Mouse (Mus musculus) stomach, embryonic 14.5 days (tissue): ENCODE data around the gene Rps27. TPM values are rescaled to one million over a fixed set of nuclear protein-coding genes. Genes with fewer than 3 reads are reported as not detected.

ENCODE experiments used
- ATAC-seq: fragments of 200-750 bp; cut with Nextera tagmentation; 2 replicates; pipeline ENCODE4 v1.8.0; 2017; ENCODE audit warnings: low read depth, moderate TSS enrichment; ENCODE audit not compliant: insufficient number of reproducible peaks, insufficient read depth, low FRiP score
- H3K27ac ChIP-seq: fragments of 300-500 bp; sonication (generic); 2 replicates; pipeline ENCODE4 v1.5.1; 2014; ENCODE audit warnings: mild to moderate bottlenecking, low read length, moderate library complexity, mixed read lengths
- H3K27me3 ChIP-seq: fragments of 300-500 bp; sonication (generic); 2 replicates; pipeline ENCODE4 v1.6.1; 2014; ENCODE audit warnings: low read length, control low read depth, mixed read lengths; ENCODE audit not compliant: control insufficient read depth, insufficient read depth
- H3K36me3 ChIP-seq: fragments of 300-500 bp; sonication (generic); 2 replicates; pipeline ENCODE4 v1.6.1; 2014; ENCODE audit warnings: mild to moderate bottlenecking, control low read depth, low read length, moderate library complexity, mixed read lengths; ENCODE audit not compliant: control insufficient read depth, insufficient read depth
- H3K4me1 ChIP-seq: fragments of 300-500 bp; sonication (generic); 2 replicates; pipeline ENCODE4 v1.6.1; 2014; ENCODE audit warnings: low read length, control low read depth, mixed read lengths; ENCODE audit not compliant: control insufficient read depth, insufficient read depth
- H3K4me2 ChIP-seq: fragments of 300-500 bp; sonication (generic); replicated peaks from 2 replicates; pipeline ENCODE4 v1.6.1; 2014; ENCODE audit warnings: low read depth, low read length, control low read depth
- H3K4me3 ChIP-seq: fragments of 300-500 bp; sonication (generic); 2 replicates; pipeline ENCODE4 v1.5.1; 2014; ENCODE audit warnings: low read depth, low read length, control low read depth
- H3K9ac ChIP-seq: fragments of 300-500 bp; sonication (generic); replicated peaks from 2 replicates; pipeline ENCODE4 v1.6.1; 2014; ENCODE audit warnings: low read depth, mild to moderate bottlenecking, control low read depth, low read length, moderate library complexity, mixed read lengths
- H3K9me3 ChIP-seq: fragments of 300-500 bp; sonication (generic); 2 replicates; pipeline ENCODE4 v1.6.1; 2016; ENCODE audit warnings: low read depth, low read length, control low read depth; ENCODE audit not compliant: control insufficient read depth
- WGBS: fragments of 180-500 bp; shearing (Covaris S2); extraction: QIAGEN DNeasy Blood & Tissue Kit; methylation state at CpG from one replicate; pipeline ENCODE4 v1.1.7; 2014; 5-methylcytosine and 5-hydroxymethylcytosine counted together
- polyA plus RNA-seq: library from polyadenylated mRNA; unstranded; fragments of >200 nt; fragmentation: Nextera tagmentation; extraction: Ambion mirVana; gene quantifications from 2 replicates; pipeline ENCODE4 v1.2.1, GENCODE M21; 2014

Rps27 gene
- polyA plus RNA-seq, 1 experiment from 2014 or later: 2,351 TPM

GRCm38 (mm10) chr3:90242984-90243775 is 29.7 kb upstream of the Rps27 start, which contains the start of gene Creb3l4:
Gene Creb3l4 (minus strand): TSS chr3:90243512.
- H3K9me3 ChIP-seq: no peaks in the 10 kb centered on the region
- 5% methylated on average over 19 of the region's 19 CpGs for WGBS
- ATAC-seq: peak; percentile 73
- H3K27ac ChIP-seq: peak within 1 kb of the TSS; percentile 66; the same call in 1 of the 2 replicates
- H3K4me1 ChIP-seq: peaks cover 15% of the 10 kb centered on the region; the same call in 1 of the 2 replicates
- peak within 1 kb of the TSS; percentile 32 for H3K4me3 ChIP-seq
- peak within 1 kb of the TSS; percentile 21 for H3K9ac ChIP-seq
- no peaks in the 10 kb centered on the region for H3K36me3 ChIP-seq
- no peaks in the 10 kb centered on the region for H3K27me3 ChIP-seq
- H3K4me2 ChIP-seq: peak within 1 kb of the TSS; percentile 65

DNA sequence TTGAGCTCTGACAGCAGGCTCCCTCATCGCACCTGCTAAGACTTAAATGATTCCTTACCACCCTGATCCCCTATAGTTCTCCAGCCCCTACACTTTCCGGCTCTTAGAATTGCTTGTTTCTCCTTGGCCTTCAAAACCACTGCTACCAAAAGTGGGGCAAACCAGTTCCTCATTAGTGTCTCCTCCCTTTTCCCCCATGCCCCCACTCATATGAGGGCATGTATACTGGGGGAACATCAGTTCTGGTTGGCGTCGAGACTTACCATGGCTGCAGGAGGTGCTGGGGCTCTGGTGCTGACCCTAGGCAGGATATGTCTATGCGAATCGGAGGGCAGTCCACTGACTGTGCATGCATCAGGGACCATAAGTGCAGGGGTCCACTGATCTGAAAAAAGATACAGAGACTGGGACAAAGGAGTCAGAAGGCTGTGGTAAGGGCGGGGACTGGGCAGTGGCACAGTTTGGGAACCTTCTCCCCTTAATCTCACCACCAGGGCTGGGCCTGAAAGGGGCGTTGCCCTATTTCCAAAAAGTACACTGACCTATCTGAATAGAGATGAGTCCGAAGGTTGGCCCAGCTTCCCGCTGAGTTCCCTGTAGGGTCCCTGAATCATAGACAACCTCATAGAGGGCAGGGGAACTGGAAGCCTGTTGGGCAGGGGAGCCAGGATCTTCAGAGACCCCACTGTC is 28.4 kb upstream of the Rps27 start:
- H3K27me3 ChIP-seq: no peaks in the 10 kb centered on the region
- no peaks in the 10 kb centered on the region for H3K9me3 ChIP-seq
- H3K9ac ChIP-seq: no peak overlapping the region
- no peak for ATAC-seq
- WGBS: 81% methylated on average over 10 of the region's 10 CpGs
- peak overlapping the region; percentile 65; the same call in 1 of the 2 replicates for H3K4me2 ChIP-seq
- H3K4me1 ChIP-seq: peaks cover 12% of the 10 kb centered on the region; the same call in 1 of the 2 replicates
- no peak overlapping the region for H3K4me3 ChIP-seq
- no peaks in the 10 kb centered on the region for H3K36me3 ChIP-seq
- no peak overlapping the region for H3K27ac ChIP-seq

- Histone ChIP-seq H3K36me3 (peaks cover 3% of the 10 kb centered on the region; the same call in 1 of the 2 replicates), H3K27me3 (no peaks in the 10 kb centered on the region), H3K27ac (no peak overlapping the region), H3K4me3 (no peak overlapping the region), H3K4me2 (no peak overlapping the region), H3K9me3 (no peaks in the 10 kb centered on the region), H3K9ac (no peak overlapping the region), H3K4me1 (peaks cover 12% of the 10 kb centered on the region; the same call in 1 of the 2 replicates)
- no peak for ATAC-seq
- WGBS: 82% methylated on average over 2 of the region's 2 CpGs
These were observed 27.8 kb upstream of the Rps27 start for GRCm38 (mm10) chr3:90241251-90241650.

DNA sequence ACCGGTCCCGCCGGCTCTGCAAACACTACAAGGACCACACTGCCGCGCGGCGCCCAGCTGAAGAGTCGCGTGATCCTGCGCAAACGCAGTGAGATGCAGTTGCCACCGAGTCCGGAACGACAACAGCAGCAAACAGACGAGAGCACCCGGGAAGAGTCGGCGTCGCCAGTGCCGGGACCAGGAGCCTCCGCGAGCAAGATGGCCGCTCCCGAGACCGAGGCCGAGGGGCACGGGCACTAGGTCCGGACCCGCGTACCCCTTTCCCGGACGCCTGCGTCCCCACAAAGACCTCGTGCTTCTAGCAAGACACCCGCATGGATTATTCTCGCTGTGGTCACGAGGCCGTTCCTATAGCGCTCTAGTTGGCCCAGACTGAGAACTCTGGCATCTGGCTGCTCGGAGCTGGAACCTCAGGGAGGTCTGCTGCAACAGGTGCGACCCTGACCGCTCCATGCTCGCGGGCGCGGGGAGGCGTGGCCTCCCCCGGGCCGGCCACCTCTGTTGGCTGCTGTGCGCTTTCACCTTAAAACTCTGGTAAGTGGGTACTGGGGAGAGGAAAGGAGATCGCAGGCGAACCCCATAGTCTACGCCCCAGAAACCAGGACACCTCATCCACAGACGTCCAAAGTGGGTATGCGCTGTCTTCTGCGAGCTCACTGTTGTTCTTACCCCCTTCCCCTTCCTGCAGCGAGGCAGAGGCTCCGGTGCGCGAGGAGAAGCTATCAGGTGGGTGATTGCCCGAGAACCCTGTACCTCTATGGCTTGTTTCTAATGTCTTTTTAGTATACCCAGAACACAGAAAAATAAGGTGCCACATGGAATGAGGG is 18.3 kb upstream of the Rps27 start, which contains the start of gene Jtb:
Gene Jtb, plus strand, starts transcription at position 91 of the 827 bp plus-strand sequence.
- Histone ChIP-seq H3K4me2 (peak within 1 kb of the TSS; percentile 70), H3K4me3 (peak within 1 kb of the TSS; percentile 60), H3K9ac (peak within 1 kb of the TSS; percentile 63), H3K9me3 (no peaks in the 10 kb centered on the region), H3K27ac (peak within 1 kb of the TSS; percentile 85), H3K4me1 (no peaks in the 10 kb centered on the region), H3K36me3 (peaks cover 26% of the 10 kb centered on the region), H3K27me3 (no peaks in the 10 kb centered on the region)
- peak; percentile 96 for ATAC-seq
- WGBS: under 1% methylated on average over 59 of the region's 61 CpGs

- Histone ChIP-seq H3K4me3 (peak overlapping the region; percentile 60), H3K27ac (no peak overlapping the region), H3K4me2 (peak overlapping the region; percentile 70), H3K9me3 (no peaks in the 10 kb centered on the region), H3K36me3 (peaks cover 21% of the 10 kb centered on the region), H3K27me3 (no peaks in the 10 kb centered on the region), H3K9ac (no peak overlapping the region; the same call in 1 of the 2 replicates), H3K4me1 (no peaks in the 10 kb centered on the region)
- 15% methylated on average over 8 of the region's 8 CpGs for WGBS
- ATAC-seq: no peak
These were observed 17.6 kb upstream of the Rps27 start for GRCm38 (mm10) chr3:90231075-90231474.

DNA sequence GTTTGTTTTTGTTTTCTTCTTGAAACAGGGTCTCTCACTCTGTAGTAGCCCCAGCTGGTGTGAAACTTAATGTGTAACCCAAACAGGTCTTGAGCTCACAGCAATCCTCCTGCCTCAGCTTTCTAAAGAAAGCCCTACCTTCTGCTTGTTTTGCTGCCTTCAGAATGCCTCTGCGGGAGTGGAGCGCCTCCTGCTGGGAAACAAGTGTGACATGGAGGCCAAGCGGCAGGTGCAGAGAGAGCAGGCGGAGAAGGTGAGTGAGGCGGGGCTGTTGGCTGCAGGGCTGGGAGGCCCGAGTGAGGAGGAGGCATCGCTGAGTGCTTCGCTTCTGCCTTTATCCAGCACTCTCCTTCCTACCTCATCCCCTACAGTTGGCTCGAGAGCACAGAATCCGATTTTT is 10.9 kb upstream of the Rps27 start:
- no peak for ATAC-seq
- Histone ChIP-seq H3K27ac (no peak overlapping the region), H3K36me3 (peaks cover 10% of the 10 kb centered on the region; the same call in 1 of the 2 replicates), H3K4me3 (no peak overlapping the region), H3K9ac (no peak overlapping the region), H3K27me3 (no peaks in the 10 kb centered on the region), H3K4me1 (peaks cover 13% of the 10 kb centered on the region; the same call in 1 of the 2 replicates), H3K4me2 (no peak overlapping the region), H3K9me3 (no peaks in the 10 kb centered on the region)
- WGBS: 82% methylated on average over 10 of the region's 10 CpGs

GRCm38 (mm10) chr3:90222941-90223340 is 9.5 kb upstream of the Rps27 start:
- no peaks in the 10 kb centered on the region for H3K27me3 ChIP-seq
- H3K27ac ChIP-seq: no peak overlapping the region
- peaks cover 13% of the 10 kb centered on the region; the same call in 1 of the 2 replicates for H3K4me1 ChIP-seq
- H3K4me2 ChIP-seq: no peak overlapping the region
- no peak overlapping the region for H3K4me3 ChIP-seq
- no peak for ATAC-seq
- H3K9ac ChIP-seq: no peak overlapping the region
- H3K36me3 ChIP-seq: peaks cover 10% of the 10 kb centered on the region; the same call in 1 of the 2 replicates
- WGBS: 70% methylated on average over 3 of the region's 3 CpGs
- no peaks in the 10 kb centered on the region for H3K9me3 ChIP-seq

- peaks cover 10% of the 10 kb centered on the region; the same call in 1 of the 2 replicates for H3K36me3 ChIP-seq
- H3K27me3 ChIP-seq: no peaks in the 10 kb centered on the region
- no peak for ATAC-seq
- H3K9me3 ChIP-seq: no peaks in the 10 kb centered on the region
- peaks cover 13% of the 10 kb centered on the region; the same call in 1 of the 2 replicates for H3K4me1 ChIP-seq
- no peak overlapping the region for H3K4me3 ChIP-seq
- H3K9ac ChIP-seq: no peak overlapping the region
- no peak overlapping the region for H3K4me2 ChIP-seq
- no peak overlapping the region for H3K27ac ChIP-seq
- 81% methylated on average over 4 of the region's 4 CpGs for WGBS
These were observed 9.0 kb upstream of the Rps27 start for GRCm38 (mm10) chr3:90222455-90222854.
